In the genomic region with DNA sequence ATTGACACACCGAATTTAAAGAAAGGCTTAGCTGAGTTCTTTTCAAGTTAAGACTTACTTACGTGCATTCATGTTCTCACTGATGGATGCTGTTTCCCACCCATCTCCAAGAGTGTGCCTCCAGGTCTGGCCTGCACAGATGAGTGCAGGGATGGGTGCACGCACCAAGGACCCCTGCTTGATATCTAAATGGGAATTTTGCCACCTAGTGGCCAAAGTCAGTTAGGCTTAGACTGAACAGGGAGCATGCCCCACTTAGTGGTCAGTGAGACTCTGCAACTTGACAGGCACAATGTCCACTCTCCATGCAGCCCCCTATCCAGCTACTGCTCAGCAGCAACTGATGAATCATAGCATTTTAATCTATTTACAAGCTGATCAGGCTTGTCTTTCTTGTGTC, we compare ENCODE assay signal across 9 mouse cellular contexts. TPM values are rescaled to one million over a fixed set of nuclear protein-coding genes. Genes with fewer than 3 reads are reported as not detected.
A peak's percentile ranks its signal among the peaks of the same experiment; 100 is the strongest.
DNase-seq lines count a peak whose midpoint lies in the region; ATAC-seq and TF ChIP-seq lines count a peak whose summit lies in the region.
"Had no signal": no experiment of that assay in that cellular context is flagged by ENCODE, and none has a peak within 500 bp of the region (broad histone marks: within the 10 kb centered on the region; RNA-seq: fewer than 3 reads in every experiment).

No protein-coding gene starts in this region.

- H3K27me3 ChIP-seq in thymus, adult 2 months (ENCODE audit: control insufficient read depth, insufficient read depth, low read length): no peaks in the 10 kb centered on the region
- H3K27me3 ChIP-seq in forebrain, postnatal 0 days (ENCODE audit: insufficient read depth, low read length): no peaks in the 10 kb centered on the region
- no peaks in the 10 kb centered on the region for H3K27me3 ChIP-seq in limb, embryonic 12.5 days
- no peaks in the 10 kb centered on the region for H3K27me3 ChIP-seq in neural tube, embryonic 13.5 days

- no peaks in the 10 kb centered on the region for H3K4me1 ChIP-seq in thymus, adult 2 months (replicated peaks; ENCODE audit: control insufficient read depth, insufficient read depth, low read length)
- H3K4me1 ChIP-seq in forebrain, postnatal 0 days (ENCODE audit: insufficient read depth): no peaks in the 10 kb centered on the region
- H3K4me1 ChIP-seq in limb, embryonic 12.5 days (replicated peaks): no peaks in the 10 kb centered on the region
- no peaks in the 10 kb centered on the region for H3K4me1 ChIP-seq in neural tube, embryonic 13.5 days (replicated peaks)

- H3K4me3 ChIP-seq in thymus, adult 2 months (ENCODE audit: control insufficient read depth, insufficient read depth, low read length): no peak overlapping the region
- H3K4me3 ChIP-seq in forebrain, postnatal 0 days (ENCODE audit: low read depth, low read length): no peak overlapping the region
- no peak overlapping the region for H3K4me3 ChIP-seq in limb, embryonic 12.5 days (replicated peaks)
- H3K4me3 ChIP-seq in neural tube, embryonic 13.5 days: no peak overlapping the region

- H3K27ac ChIP-seq in thymus, adult 2 months (ENCODE audit: control insufficient read depth, insufficient read depth, low read length): no peak overlapping the region
- no peak overlapping the region for H3K27ac ChIP-seq in forebrain, postnatal 0 days (ENCODE audit: low read depth, low read length)
- no peak overlapping the region for H3K27ac ChIP-seq in limb, embryonic 12.5 days
- H3K27ac ChIP-seq in neural tube, embryonic 13.5 days (replicated peaks): no peak overlapping the region

- TF ChIP-seq POLR2A in thymus, adult 2 months (IDR thresholded peaks at IDR 0.05; ENCODE audit: control insufficient read depth, extremely low read depth, insufficient read depth, low read length, poor library complexity): no peak

- TF ChIP-seq CTCF in thymus, adult 2 months (IDR thresholded peaks at IDR 0.05; ENCODE audit: borderline replicate concordance, control insufficient read depth, extremely low read depth, insufficient read depth, low read length, poor library complexity): peak; percentile 64; the same call in 1 of the 2 replicates
- TF ChIP-seq CTCF in forebrain, postnatal 0 days (IDR thresholded peaks at IDR 0.05; ENCODE audit: low read depth): peak; percentile 68

- H3K36me3 ChIP-seq in thymus, adult 2 months (ENCODE audit: control insufficient read depth, insufficient read depth, low read length): no peaks in the 10 kb centered on the region
- H3K36me3 ChIP-seq in forebrain, postnatal 0 days (ENCODE audit: insufficient read depth): no peaks in the 10 kb centered on the region
- no peaks in the 10 kb centered on the region for H3K36me3 ChIP-seq in limb, embryonic 12.5 days
- H3K36me3 ChIP-seq in neural tube, embryonic 13.5 days: no peaks in the 10 kb centered on the region

- H3K4me2 ChIP-seq in forebrain, postnatal 0 days (ENCODE audit: low read depth): no peak overlapping the region
- no peak overlapping the region for H3K4me2 ChIP-seq in limb, embryonic 12.5 days
- H3K4me2 ChIP-seq in neural tube, embryonic 13.5 days: no peak overlapping the region

- no peaks in the 10 kb centered on the region for H3K9me3 ChIP-seq in forebrain, postnatal 0 days (ENCODE audit: low read length)
- H3K9me3 ChIP-seq in limb, embryonic 12.5 days: no peaks in the 10 kb centered on the region
- no peaks in the 10 kb centered on the region for H3K9me3 ChIP-seq in neural tube, embryonic 13.5 days

- no peak overlapping the region for H3K9ac ChIP-seq in forebrain, postnatal 0 days
- no peak overlapping the region for H3K9ac ChIP-seq in limb, embryonic 12.5 days (replicated peaks)
- no peak overlapping the region for H3K9ac ChIP-seq in neural tube, embryonic 13.5 days

- peak; percentile 11 for DNase-seq in adrenal gland, adult 8-10 months
- DNase-seq in adrenal gland, postnatal 4 days (ENCODE audit: low spot score in 2 of 2): no peak
- peak; percentile 48 for DNase-seq in thymus, adult 2 months
- DNase-seq in thymus, adult 18-20 months: no peak
- DNase-seq in forebrain, postnatal 0 days: peak; percentile 15
- no peak for DNase-seq in ovary, postnatal 10 days (ENCODE audit: low spot score)

- peak; percentile 65 for ATAC-seq in forebrain, postnatal 0 days
- ATAC-seq in limb, embryonic 12.5 days (ENCODE audit: insufficient number of reproducible peaks, insufficient read depth, low FRiP score, low TSS enrichment, low read depth): 0 out of 2 replicates have a peak, but pooled peaks have one; percentile 31
- peak; percentile 67 for ATAC-seq in neural tube, embryonic 13.5 days (ENCODE audit: low read depth)

- 64% methylated on average over 3 of the region's 3 CpGs for WGBS in thymus, adult 2 months
- 50% methylated on average over 3 of the region's 3 CpGs for WGBS in forebrain, postnatal 0 days
- WGBS in limb, embryonic 12.5 days: 54% methylated on average over 3 of the region's 3 CpGs
- WGBS in neural tube, embryonic 13.5 days: 56% methylated on average over 3 of the region's 3 CpGs

RNA-seq across cellular contexts. Expression of gene Dnajb6, which starts 47.8 kb away (rescaled TPM):
- total RNA-seq in adrenal gland, adult 8-10 months (2022): 100 to 1,000 TPM; 116 to 159 (median 134) TPM
- 100 to 1,000 TPM; 125 to 146 TPM for total RNA-seq in adrenal gland, postnatal 4 days (2021)
- 64.5 and 78.7 TPM in 2 replicates for polyA plus RNA-seq in thymus, adult 2 months (2012; rRNA removed)
- total RNA-seq in forebrain, postnatal 0 days (2014; rRNA removed): 310 and 368 TPM in 2 replicates
- polyA plus RNA-seq in forebrain, postnatal 0 days (2015; fragmentation: Nextera tagmentation; extraction: Ambion mirVana): 373 and 384 TPM in 2 replicates
- polyA plus RNA-seq in limb, embryonic 12.5 days (2016; fragmentation: Nextera tagmentation; extraction: Ambion mirVana): 173 and 176 TPM in 2 replicates
- polyA plus RNA-seq in neural tube, embryonic 13.5 days (2015; fragmentation: Nextera tagmentation; extraction: Ambion mirVana): 302 and 306 TPM in 2 replicates

RNA-seq across cellular contexts. Expression of gene Gm5129, which starts 48.1 kb away (rescaled TPM):
- total RNA-seq in adrenal gland, adult 8-10 months (2022): 1 to 10 TPM in 2 of 4 experiments, not detected in 2; 1.6 to 2.2 TPM
- total RNA-seq in adrenal gland, postnatal 4 days (2021): 1 to 10 TPM in 1 of 2 experiments, not detected in 1; 1.3 TPM
- polyA plus RNA-seq in thymus, adult 2 months (2012; rRNA removed): 1.3 TPM in 1 of 2 replicates, not detected in the other
- not detected in 2 replicates for total RNA-seq in forebrain, postnatal 0 days (2014; rRNA removed)
- not detected in 2 replicates for polyA plus RNA-seq in forebrain, postnatal 0 days (2015; fragmentation: Nextera tagmentation; extraction: Ambion mirVana)
- polyA plus RNA-seq in limb, embryonic 12.5 days (2016; fragmentation: Nextera tagmentation; extraction: Ambion mirVana): not detected in 2 replicates
- polyA plus RNA-seq in neural tube, embryonic 13.5 days (2015; fragmentation: Nextera tagmentation; extraction: Ambion mirVana): not detected in 2 replicates
- total RNA-seq: layer of hippocampus, postnatal 14 days had no signal

Comparison
In these comparisons a context has a peak if more than half of its experiments do, and no peak if none do; other contexts are left out.
1. DNase-seq: peak in adrenal gland, adult 8-10 months (single experiment), thymus, adult 2 months (single experiment) and forebrain, postnatal 0 days (single experiment); none in adrenal gland, postnatal 4 days (0 of 2), thymus, adult 18-20 months (0 of 2) and ovary, postnatal 10 days (single experiment).
2. Peak in every context shown above with its lines, with median percentiles within 50 percentile points of each other: ATAC-seq.